Mouse (Mus musculus): ENCODE results near the gene Washc2. TPM values are rescaled to one million over a fixed set of nuclear protein-coding genes. Genes with fewer than 3 reads are reported as not detected.
"Not testable (repeated sequence)": the region's sequence is repeated elsewhere in the genome, so short reads cannot be mapped to it uniquely, and the experiment has no call there.

Washc2 gene
- 10 to 100 TPM; 20.0 to 26.6 TPM for total RNA-seq (2021)

GRCm38 (mm10) chr6:116207729-116208534, at the start of gene Washc2:
Gene Washc2, plus strand, starts transcription at chr6:116208038.
- peak; percentile 93 to 95 for DNase-seq
- intact Hi-C loops (cut with DNase I), result no loop called here

GRCm38 (mm10) chr6:116166383-116166782, 41.5 kb upstream of the Washc2 start:
- no peak for DNase-seq
- intact Hi-C loops (cut with DNase I), result no loop called here

- DNase-seq; intact Hi-C loops (cut with DNase I): not testable (repeated sequence)
These were observed 34.2 kb upstream of the Washc2 start for GRCm38 (mm10) chr6:116173511-116174099.

- intact Hi-C loops (cut with DNase I), result no loop called here
- no peak for DNase-seq
These were observed 29.5 kb upstream of the Washc2 start for GRCm38 (mm10) chr6:116178376-116178775.

GRCm38 (mm10) chr6:116180731-116181130, 27.1 kb upstream of the Washc2 start:
- DNase-seq, result no peak
- intact Hi-C loops (cut with DNase I), result no loop called here

- no peak for DNase-seq
- intact Hi-C loops (cut with DNase I), result no loop called here
These were observed 24.3 kb upstream of the Washc2 start for GRCm38 (mm10) chr6:116183509-116183908.

GRCm38 (mm10) chr6:116186485-116186884, 21.4 kb upstream of the Washc2 start:
- intact Hi-C loops (cut with DNase I), result no loop called here
- DNase-seq, result no peak

GRCm38 (mm10) chr6:116189417-116189816, 18.4 kb upstream of the Washc2 start:
- intact Hi-C loops (cut with DNase I), result no loop called here
- no peak for DNase-seq

- intact Hi-C loops (cut with DNase I), result loop anchor here (5.0 kb wide), 1 partner anchor 51 kb away; no protein-coding TSS in a partner anchor
- DNase-seq, result no peak
These were observed 15.0 kb upstream of the Washc2 start for GRCm38 (mm10) chr6:116192809-116193311.

GRCm38 (mm10) chr6:116193394-116194393, 14.1 kb upstream of the Washc2 start, which contains the start of gene Tmcc1:
Gene Tmcc1, minus strand, starts transcription at chr6:116193486.
- peak; percentile 99 for DNase-seq
- intact Hi-C loops (cut with DNase I), result loop anchor here (5.0 kb wide), 1 partner anchor 51 kb away; no protein-coding TSS in a partner anchor

GRCm38 (mm10) chr6:116195811-116196210, 12.0 kb upstream of the Washc2 start:
- intact Hi-C loops (cut with DNase I), result no loop called here

GRCm38 (mm10) chr6:116198173-116198572, 9.7 kb upstream of the Washc2 start:
- no peak for DNase-seq
- intact Hi-C loops (cut with DNase I), result no loop called here

More at GRCm38 (mm10) chr6:116195811-116196210, 12.0 kb upstream of the Washc2 start:
- no peak for DNase-seq

GRCm38 (mm10) chr6:116199682-116200081, 8.2 kb upstream of the Washc2 start:
- no peak for DNase-seq
- intact Hi-C loops (cut with DNase I), result no loop called here

- intact Hi-C loops (cut with DNase I), result loop anchor here (2.0 kb wide), 1 partner anchor 217 kb away; no protein-coding TSS in a partner anchor
- peak; percentile 30 to 47 for DNase-seq
These were observed 19.9 kb downstream of the Washc2 start for GRCm38 (mm10) chr6:116227767-116228166.

- peak; percentile 74 to 77 for DNase-seq
- intact Hi-C loops (cut with DNase I), result loop anchor here (2.0 kb wide), 1 partner anchor 218 kb away; no protein-coding TSS in a partner anchor
These were observed 21.1 kb downstream of the Washc2 start for GRCm38 (mm10) chr6:116228785-116229525.

GRCm38 (mm10) chr6:116234821-116235220, 27.0 kb downstream of the Washc2 start:
- intact Hi-C loops (cut with DNase I), result not testable (repeated sequence)

GRCm38 (mm10) chr6:116235336-116235735, 27.5 kb downstream of the Washc2 start:
- no peak for DNase-seq
- intact Hi-C loops (cut with DNase I), result no loop called here

More at GRCm38 (mm10) chr6:116234821-116235220, 27.0 kb downstream of the Washc2 start:
- not testable (repeated sequence) for DNase-seq

GRCm38 (mm10) chr6:116238083-116238482, 30.2 kb downstream of the Washc2 start:
- no peak for DNase-seq
- intact Hi-C loops (cut with DNase I), result no loop called here

GRCm38 (mm10) chr6:116240371-116240770, 32.5 kb downstream of the Washc2 start:
- no peak for DNase-seq
- intact Hi-C loops (cut with DNase I), result no loop called here

Data from heart, postnatal 36 days (tissue).